Mouse (Mus musculus): ENCODE data around the gene Atl3.

Atl3 gene

GRCm38 (mm10) chr19:7500701-7501100, 6.9 kb downstream of the Atl3 start:
- peak; percentile 12 for DNase-seq

DNA sequence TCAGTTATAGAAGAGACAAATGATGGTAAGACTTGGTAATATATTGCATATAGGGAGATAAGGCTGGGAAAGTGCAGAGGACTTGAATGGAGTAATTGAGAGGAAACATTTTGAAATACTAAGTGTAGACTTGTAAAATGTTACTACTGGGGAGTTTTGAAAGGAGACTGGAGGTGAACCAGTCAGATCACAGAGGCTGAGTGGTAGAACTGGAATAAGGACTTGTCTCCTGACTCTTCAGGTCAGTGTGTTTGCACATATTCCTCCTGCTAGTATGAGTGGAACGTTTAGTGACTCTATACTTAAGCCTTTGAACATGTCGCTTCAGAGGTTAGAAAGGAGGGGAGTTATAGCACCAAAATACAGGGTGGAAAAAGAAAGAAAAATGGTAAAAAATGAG, 8.6 kb downstream of the Atl3 start:
- no peak for DNase-seq

GRCm38 (mm10) chr19:7506321-7506720, 12.5 kb downstream of the Atl3 start:
- no peak for DNase-seq

GRCm38 (mm10) chr19:7508026-7508425, 14.2 kb downstream of the Atl3 start:
- DNase-seq = no peak

DNA sequence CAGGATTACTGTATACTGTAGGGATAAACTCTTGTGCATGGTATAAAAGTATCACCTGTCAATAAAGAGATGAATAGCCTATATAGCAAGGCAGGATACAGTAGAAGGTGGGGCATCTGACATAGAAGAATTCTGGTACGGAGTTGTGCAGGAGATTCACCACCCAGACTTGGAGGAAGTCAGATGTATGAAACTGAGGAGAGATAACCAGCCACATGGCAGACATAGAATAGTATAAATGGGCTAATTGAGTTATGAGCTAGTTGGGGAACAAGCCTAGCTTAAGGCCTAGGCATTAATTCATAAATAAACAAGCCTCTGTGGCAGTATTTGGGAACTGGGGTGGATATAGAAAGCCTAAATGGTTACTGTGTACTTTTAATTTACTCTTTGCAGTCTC, 22.6 kb downstream of the Atl3 start:
- DNase-seq = no peak

GRCm38 (mm10) chr19:7521619-7522018, 27.8 kb downstream of the Atl3 start:
- no peak for DNase-seq

- no peak for DNase-seq
Observed at GRCm38 (mm10) chr19:7522856-7523255, 29.0 kb downstream of the Atl3 start.

DNA sequence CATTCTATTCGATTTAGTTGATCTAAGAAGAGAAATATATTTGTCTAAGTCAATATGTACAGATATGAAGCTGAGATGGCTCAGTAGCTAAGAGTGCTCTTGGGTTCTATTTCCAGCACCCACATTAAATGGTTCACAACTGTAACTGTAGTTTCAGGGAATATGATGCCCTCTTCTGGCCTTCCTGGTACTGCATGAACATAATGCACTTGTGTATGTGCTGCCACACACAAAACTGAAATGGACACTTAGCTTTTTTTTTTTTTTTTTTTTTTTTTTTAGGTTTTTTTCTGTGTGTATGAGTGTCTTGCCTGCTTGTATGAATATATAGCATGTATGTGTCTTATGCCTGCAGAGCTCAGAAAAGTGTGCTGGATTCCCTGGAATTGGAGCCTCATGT, 29.5 kb downstream of the Atl3 start:
- peak; percentile 16 for DNase-seq

GRCm38 (mm10) chr19:7523781-7524180, 29.9 kb downstream of the Atl3 start:
- DNase-seq = no peak

DNA sequence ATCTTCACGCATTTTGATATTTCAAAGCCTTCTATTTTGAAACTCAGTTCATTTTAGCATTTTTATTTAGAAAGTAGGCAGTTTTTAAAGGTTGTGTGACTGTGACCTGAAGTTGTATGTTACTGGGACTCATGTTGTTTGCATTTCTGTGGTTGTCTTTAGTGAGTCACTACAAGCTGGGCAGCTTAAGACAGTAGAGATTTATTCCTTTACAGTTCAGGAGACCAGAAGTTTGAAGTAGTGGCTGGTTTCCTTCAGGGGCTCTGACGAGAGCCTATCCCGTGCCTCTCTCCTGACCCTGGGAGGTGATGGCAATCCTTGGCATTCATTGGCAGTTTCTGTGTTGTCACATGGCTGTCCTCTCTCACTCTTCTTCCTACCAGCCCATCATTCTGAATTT, 31.0 kb downstream of the Atl3 start:
- DNase-seq = no peak

- DNase-seq = peak; percentile 62
Observed at GRCm38 (mm10) chr19:7528639-7529428, 35.0 kb downstream of the Atl3 start.

DNA sequence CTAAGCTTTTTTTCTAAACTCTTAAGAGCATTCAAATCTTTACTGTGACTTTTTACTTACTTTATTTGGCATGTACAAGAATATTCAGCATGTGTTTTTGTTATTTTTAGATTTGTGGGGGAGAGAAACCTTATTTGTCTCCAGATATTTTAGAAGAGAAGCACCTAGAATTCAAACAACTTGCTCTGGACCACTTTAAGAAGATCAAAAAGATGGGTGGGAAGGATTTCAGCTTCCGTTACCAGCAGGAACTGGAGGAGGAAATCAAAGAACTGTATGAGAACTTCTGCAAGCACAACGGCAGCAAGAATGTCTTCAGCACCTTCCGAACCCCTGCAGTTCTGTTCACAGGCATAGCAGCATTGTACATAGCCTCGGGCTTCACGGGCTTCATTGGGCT, 38.1 kb downstream of the Atl3 start:
- no peak for DNase-seq

- DNase-seq = no peak
Observed at GRCm38 (mm10) chr19:7533891-7534290, 40.1 kb downstream of the Atl3 start.

GRCm38 (mm10) chr19:7548924-7549323, 55.1 kb downstream of the Atl3 start:
- DNase-seq = no peak

GRCm38 (mm10) chr19:7551550-7552300, 57.9 kb downstream of the Atl3 start:
- DNase-seq = no peak

DNA sequence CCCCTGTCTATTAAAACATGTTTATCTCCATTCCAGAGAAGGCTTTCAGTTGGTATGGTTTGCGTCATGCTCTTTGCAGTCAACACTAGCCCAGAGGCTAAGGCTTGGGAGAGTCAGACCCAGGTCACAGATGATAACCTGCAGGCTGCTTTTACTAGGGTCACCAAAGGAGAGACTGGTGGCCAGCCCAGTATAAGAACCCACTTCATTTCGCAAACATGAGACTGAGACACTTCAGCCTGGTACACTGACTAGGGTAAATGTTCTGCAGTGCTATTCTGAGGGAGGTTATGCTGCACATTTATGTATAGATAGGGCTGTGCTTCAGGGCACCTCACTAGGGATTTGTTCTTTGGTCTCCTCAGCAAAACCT, 58.4 kb downstream of the Atl3 start:
- no peak for DNase-seq

DNA sequence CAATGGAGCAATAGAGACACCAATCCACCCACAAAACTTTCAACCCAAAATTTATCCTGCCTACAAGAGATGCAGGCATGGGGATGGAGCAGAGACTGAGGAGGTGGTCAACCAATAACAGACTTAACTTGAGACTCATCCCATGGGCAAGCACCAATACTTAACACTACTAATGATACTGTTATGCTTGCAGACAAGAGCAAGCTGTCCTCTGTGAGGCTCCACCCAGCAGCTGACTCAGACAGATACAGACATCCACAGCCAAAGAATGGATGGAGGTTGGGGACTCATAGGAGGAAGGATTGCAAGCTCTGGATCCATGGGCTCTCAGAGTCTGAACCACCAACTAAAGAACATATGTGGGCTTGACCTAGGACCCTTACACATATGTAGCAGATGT, 59.6 kb downstream of the Atl3 start:
- no peak for DNase-seq

- DNase-seq = no peak
Observed at GRCm38 (mm10) chr19:7554881-7555280, 61.0 kb downstream of the Atl3 start.

- no peak for DNase-seq
Observed at GRCm38 (mm10) chr19:7556641-7557040, 62.8 kb downstream of the Atl3 start.

GRCm38 (mm10) chr19:7557328-7557822, 63.5 kb downstream of the Atl3 start, which contains the start of gene Pla2g16:
Gene Pla2g16, plus strand, starts transcription at chr19:7557459.
- peak; percentile 83 for DNase-seq

- no peak for DNase-seq
Observed at GRCm38 (mm10) chr19:7557844-7558243, 64.0 kb downstream of the Atl3 start.

DNA sequence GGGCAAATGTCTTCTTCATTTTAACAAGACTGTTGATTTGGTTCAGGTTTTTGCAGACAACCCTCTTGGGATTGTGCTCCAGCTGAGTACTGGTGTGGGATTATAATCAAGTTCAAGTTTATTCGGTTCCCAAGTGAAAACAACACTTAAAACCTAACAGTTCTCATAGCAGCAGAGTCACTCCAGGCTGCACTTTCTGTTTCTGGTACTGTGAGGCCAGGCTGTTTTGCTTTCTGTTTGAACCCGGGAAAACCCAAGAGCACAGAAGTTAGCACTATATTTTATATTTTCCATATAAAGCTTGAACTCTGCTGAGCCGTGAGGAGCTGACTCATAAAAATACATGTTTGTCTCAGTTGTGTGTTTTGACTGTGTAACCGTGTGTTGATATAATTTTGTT, 64.8 kb downstream of the Atl3 start:
- no peak for DNase-seq

DNA sequence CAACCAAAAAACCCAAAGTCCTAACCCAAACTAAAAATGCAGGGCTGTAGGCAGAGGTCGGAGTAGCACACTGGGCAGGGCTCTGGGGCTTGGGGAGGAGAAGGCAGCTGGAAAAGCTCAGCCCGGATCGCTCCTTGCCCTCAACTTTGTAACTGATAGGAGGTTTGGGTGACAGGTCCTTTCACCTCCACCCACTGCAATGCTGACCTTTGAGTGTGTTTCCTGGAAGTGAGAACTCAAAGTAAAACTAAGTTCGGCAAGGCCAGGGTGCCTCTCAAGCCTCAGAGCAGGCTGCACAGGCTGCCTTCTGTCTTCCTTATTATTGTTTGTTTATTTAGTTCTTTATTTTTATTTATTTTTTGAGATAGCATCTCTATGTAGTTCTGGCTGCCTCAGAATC, 66.1 kb downstream of the Atl3 start:
- DNase-seq = no peak

GRCm38 (mm10) chr19:7561456-7561855, 67.6 kb downstream of the Atl3 start:
- DNase-seq = no peak

Measured in kidney, adult 18-20 months (tissue).